8 mouse cellular contexts compared by ENCODE assay signal in genomic region chr1:131155456-131155855, GRCm38 (mm10). TPM values are rescaled to one million over a fixed set of nuclear protein-coding genes. Genes with fewer than 3 reads are reported as not detected.
DNase-seq lines count a peak whose midpoint lies in the region; ATAC-seq lines count a peak whose summit lies in the region.

No protein-coding gene starts in this region.

- peaks cover 3% of the 10 kb centered on the region; the same call in 1 of the 2 replicates for H3K4me1 ChIP-seq in forebrain, embryonic 11.5 days (replicated peaks; ENCODE audit: control insufficient read depth, insufficient read depth, low read length)
- peaks cover 13% of the 10 kb centered on the region for H3K4me1 ChIP-seq in forebrain, embryonic 12.5 days

- ATAC-seq in forebrain, embryonic 11.5 days (replicated peaks; ENCODE audit: low FRiP score), result no peak
- ATAC-seq in forebrain, embryonic 12.5 days (ENCODE audit: low FRiP score), result no peak

- intact Hi-C loops in left cerebral cortex, postnatal 4 days (cut with DNase I), result no loop called here
- intact Hi-C loops in left cerebral cortex, postnatal 36 days (cut with DNase I), result loop anchor here (1.0 kb wide), 1 partner anchor 39 kb away; no protein-coding TSS in a partner anchor
- intact Hi-C loops in heart, postnatal 14 days (cut with DNase I), result no loop called here

- no peaks in the 10 kb centered on the region for H3K9me3 ChIP-seq in forebrain, embryonic 11.5 days (ENCODE audit: control insufficient read depth, low read length)
- H3K9me3 ChIP-seq in forebrain, embryonic 12.5 days, result no peaks in the 10 kb centered on the region

- no peaks in the 10 kb centered on the region for H3K27me3 ChIP-seq in forebrain, embryonic 11.5 days (ENCODE audit: control insufficient read depth, insufficient read depth, low read length)
- H3K27me3 ChIP-seq in forebrain, embryonic 12.5 days, result peaks cover 9% of the 10 kb centered on the region

- H3K4me2 ChIP-seq in forebrain, embryonic 11.5 days (ENCODE audit: low read depth, low read length, severe bottlenecking), result no peak overlapping the region
- H3K4me2 ChIP-seq in forebrain, embryonic 12.5 days, result no peak overlapping the region

- no peaks in the 10 kb centered on the region; the same call in 1 of the 2 replicates for H3K36me3 ChIP-seq in forebrain, embryonic 11.5 days (ENCODE audit: control insufficient read depth, insufficient read depth, low read length)
- H3K36me3 ChIP-seq in forebrain, embryonic 12.5 days (replicated peaks), result peaks cover 25% of the 10 kb centered on the region

- no peak overlapping the region for H3K27ac ChIP-seq in forebrain, embryonic 11.5 days (ENCODE audit: low read depth, low read length)
- H3K27ac ChIP-seq in forebrain, embryonic 12.5 days, result no peak overlapping the region

- 51% methylated on average over 2 of the region's 2 CpGs for WGBS in forebrain, embryonic 11.5 days
- 55% methylated on average over 2 of the region's 2 CpGs for WGBS in forebrain, embryonic 12.5 days

- peak; percentile 72 for DNase-seq in forebrain, embryonic 11.5 days (ENCODE audit: low spot score)
- peak; percentile 26 for DNase-seq in left cerebral cortex, postnatal 4 days
- DNase-seq in left cerebral cortex, postnatal 36 days (ENCODE audit: low spot score in 2 of 2), result no peak
- peak; percentile 64 for DNase-seq in adipocyte (ENCODE audit: low spot score)
- peak; percentile 46 to 63 for DNase-seq in heart, postnatal 14 days
- peak; percentile 50 to 68 for DNase-seq in natural killer cell, adult 2 months (ENCODE audit: low spot score in 2 of 2)
- DNase-seq in layer of hippocampus, adult 9-11 months, result no peak

- H3K4me3 ChIP-seq in forebrain, embryonic 11.5 days (ENCODE audit: low read depth, low read length), result no peak overlapping the region
- H3K4me3 ChIP-seq in forebrain, embryonic 12.5 days (replicated peaks), result no peak overlapping the region

- no peak overlapping the region for H3K9ac ChIP-seq in forebrain, embryonic 11.5 days (ENCODE audit: low read length)
- no peak overlapping the region for H3K9ac ChIP-seq in forebrain, embryonic 12.5 days

RNA-seq across cellular contexts. Expression of gene Eif2d, which starts 2.5 kb away (rescaled TPM):
- 61.8 and 68.5 TPM in 2 replicates for polyA plus RNA-seq in forebrain, embryonic 11.5 days (2014; fragmentation: Nextera tagmentation; extraction: Ambion mirVana)
- polyA plus RNA-seq in forebrain, embryonic 12.5 days (2016; fragmentation: Nextera tagmentation; extraction: Ambion mirVana), result 54.8 and 56.0 TPM in 2 replicates
- total RNA-seq in left cerebral cortex, postnatal 4 days (2021), result 10 to 100 TPM; 40.8 to 45.0 TPM
- 10 to 100 TPM; 31.6 to 38.6 TPM for total RNA-seq in left cerebral cortex, postnatal 36 days (2021)
- 10 to 100 TPM; 36.4 to 38.2 TPM for total RNA-seq in heart, postnatal 14 days (2021)

RNA-seq across cellular contexts. Expression of gene Dyrk3, which starts 17.3 kb away (rescaled TPM):
- polyA plus RNA-seq in forebrain, embryonic 11.5 days (2014; fragmentation: Nextera tagmentation; extraction: Ambion mirVana), result 17.1 and 20.8 TPM in 2 replicates
- 20.9 and 21.8 TPM in 2 replicates for polyA plus RNA-seq in forebrain, embryonic 12.5 days (2016; fragmentation: Nextera tagmentation; extraction: Ambion mirVana)
- total RNA-seq in left cerebral cortex, postnatal 4 days (2021), result 10 to 100 TPM; 15.8 to 16.9 TPM
- 10 to 100 TPM in 1 of 2 experiments, 1 to 10 TPM in 1; 8.1 to 14.0 TPM for total RNA-seq in left cerebral cortex, postnatal 36 days (2021)
- under 1 TPM; 0.37 to 0.53 TPM for total RNA-seq in heart, postnatal 14 days (2021)

RNA-seq across cellular contexts. Expression of gene Mapkapk2, which starts 57.8 kb away (rescaled TPM):
- 52.3 and 57.8 TPM in 2 replicates for polyA plus RNA-seq in forebrain, embryonic 11.5 days (2014; fragmentation: Nextera tagmentation; extraction: Ambion mirVana)
- polyA plus RNA-seq in forebrain, embryonic 12.5 days (2016; fragmentation: Nextera tagmentation; extraction: Ambion mirVana), result 51.0 and 55.3 TPM in 2 replicates
- 10 to 100 TPM; 32.1 to 35.4 TPM for total RNA-seq in left cerebral cortex, postnatal 4 days (2021)
- 10 to 100 TPM; 26.3 to 30.7 TPM for total RNA-seq in left cerebral cortex, postnatal 36 days (2021)
- 100 to 1,000 TPM; 209 to 221 TPM for total RNA-seq in heart, postnatal 14 days (2021)

Comparison
In these comparisons a context has a peak if more than half of its experiments do, and no peak if none do; other contexts are left out.
1. DNase-seq: peak in forebrain, embryonic 11.5 days (single experiment), left cerebral cortex, postnatal 4 days (single experiment), adipocyte (single experiment), heart, postnatal 14 days (2 of 2) and natural killer cell, adult 2 months (2 of 2); none in left cerebral cortex, postnatal 36 days (0 of 2) and layer of hippocampus, adult 9-11 months (single experiment).
2. RNA of gene Dyrk3, which starts 17.3 kb away (total RNA-seq): 15.8 to 16.9 TPM in left cerebral cortex, postnatal 4 days and 8.1 to 14.0 TPM in left cerebral cortex, postnatal 36 days; 0.37 to 0.53 TPM in heart, postnatal 14 days; every median in the first group is over 4 times any median in the second.
3. RNA of gene Mapkapk2, which starts 57.8 kb away (total RNA-seq): 209 to 221 TPM in heart, postnatal 14 days; 32.1 to 35.4 TPM in left cerebral cortex, postnatal 4 days and 26.3 to 30.7 TPM in left cerebral cortex, postnatal 36 days; every median in the first group is over 4 times any median in the second.